Mouse (Mus musculus) C2C12 (cell line): Measurements from ENCODE around the gene Pdcd11. TPM values are rescaled to one million over a fixed set of nuclear protein-coding genes. Genes with fewer than 3 reads are reported as not detected.

ENCODE experiments used
- H3K27me3 ChIP-seq: one replicate; pipeline ENCODE4 v1.6.1; 2011; ENCODE audit not compliant: control insufficient read depth, insufficient read depth, insufficient read length
- H3K36me3 ChIP-seq: one replicate; pipeline ENCODE4 v1.6.1; 2011; ENCODE audit not compliant: control insufficient read depth, insufficient read depth
- H3K4me3 ChIP-seq: one replicate; pipeline ENCODE4 v1.5.1; 2011; ENCODE audit warnings: mild to moderate bottlenecking, control low read depth; ENCODE audit not compliant: poor library complexity, insufficient read depth, severe bottlenecking
- H3K79me2 ChIP-seq: one replicate; pipeline ENCODE4 v1.6.1; 2011; ENCODE audit not compliant: control insufficient read depth, insufficient read depth
- H3K79me3 ChIP-seq: one replicate; pipeline ENCODE4 v1.6.1; 2011; ENCODE audit warnings: low read depth, control low read depth
- H3ac ChIP-seq: one replicate; pipeline ENCODE3; 2011; ENCODE audit warnings: low read depth; ENCODE audit not compliant: control insufficient read depth, insufficient read length
- CEBPB ChIP-seq: IDR thresholded peaks from one replicate; pipeline ENCODE4 v1.6.1; 2011; ENCODE audit warnings: low read depth, mild to moderate bottlenecking, control low read depth, moderate library complexity
- CTCF ChIP-seq: IDR thresholded peaks from one replicate; pipeline ENCODE4 v1.5.1; 2011; ENCODE audit not compliant: control insufficient read depth, insufficient read depth, insufficient read length
- FOSL1 ChIP-seq: IDR thresholded peaks from one replicate; pipeline ENCODE4 v1.8.0; 2011; ENCODE audit warnings: mild to moderate bottlenecking, low read length; ENCODE audit not compliant: poor library complexity, insufficient read depth, severe bottlenecking
- MAX ChIP-seq: IDR thresholded peaks from one replicate; pipeline ENCODE4 v1.6.1; 2011; ENCODE audit warnings: mild to moderate bottlenecking, control low read depth
- MYOD1 ChIP-seq: IDR thresholded peaks from one replicate; pipeline ENCODE4 v1.6.1; 2011; ENCODE audit warnings: low read depth; ENCODE audit not compliant: control insufficient read depth, insufficient read length
- MYOG ChIP-seq: IDR thresholded peaks from one replicate; pipeline ENCODE4 v1.6.1; 2011; ENCODE audit not compliant: control insufficient read depth, insufficient read length; ENCODE audit errors: extremely low read depth
- USF1 ChIP-seq: IDR thresholded peaks from one replicate; pipeline ENCODE4 v1.6.1; 2011; ENCODE audit warnings: low read depth, mild to moderate bottlenecking, control low read depth, moderate library complexity
- polyA plus RNA-seq: library from polyadenylated mRNA; unstranded; fragments of >200 nt; fragmentation: generic; extraction: Trizol; gene quantifications from one replicate; pipeline ENCODE4 v1.2.1, GENCODE M21; 2012; ENCODE audit warnings: missing spikeins

Pdcd11 gene
- polyA plus RNA-seq, 1 experiment, result 21.0 TPM

DNA sequence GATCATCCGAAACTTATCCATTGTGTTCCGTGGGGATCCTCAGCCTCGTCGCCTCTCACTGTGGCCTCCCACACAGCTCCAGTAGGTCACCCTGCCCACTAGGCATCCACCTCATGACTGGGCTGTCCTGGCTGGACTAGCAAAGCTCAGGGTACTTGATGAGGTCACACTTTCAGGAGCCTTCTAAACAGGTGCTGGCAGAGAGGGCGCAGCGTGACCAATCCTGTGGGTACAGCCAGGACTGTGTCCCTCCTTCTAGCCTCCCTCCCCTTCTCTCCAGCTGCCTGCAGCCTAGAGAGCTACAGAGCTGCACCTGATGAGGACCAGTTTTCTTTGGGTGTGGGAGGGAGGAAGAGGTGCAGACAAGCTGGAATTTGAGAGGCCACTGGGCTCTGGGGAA is 53.6 kb downstream of the Pdcd11 start, which contains the start of gene Calhm1:
Gene Calhm1, minus strand, starts transcription at position 101 of the 400 bp plus-strand sequence.
- H3K79me2 ChIP-seq, result no peaks in the 10 kb centered on the region
- H3ac ChIP-seq, result no peak within 1 kb of the TSS
- H3K27me3 ChIP-seq, result no peaks in the 10 kb centered on the region
- H3K36me3 ChIP-seq, result no peaks in the 10 kb centered on the region
- no peak within 1 kb of the TSS for H3K4me3 ChIP-seq
- H3K79me3 ChIP-seq, result no peaks in the 10 kb centered on the region
- TF ChIP-seq CEBPB (no peak), USF1 (no peak), MYOD1 (no peak), CTCF (no peak), FOSL1 (no peak), MYOG (no peak), MAX (no peak)

DNA sequence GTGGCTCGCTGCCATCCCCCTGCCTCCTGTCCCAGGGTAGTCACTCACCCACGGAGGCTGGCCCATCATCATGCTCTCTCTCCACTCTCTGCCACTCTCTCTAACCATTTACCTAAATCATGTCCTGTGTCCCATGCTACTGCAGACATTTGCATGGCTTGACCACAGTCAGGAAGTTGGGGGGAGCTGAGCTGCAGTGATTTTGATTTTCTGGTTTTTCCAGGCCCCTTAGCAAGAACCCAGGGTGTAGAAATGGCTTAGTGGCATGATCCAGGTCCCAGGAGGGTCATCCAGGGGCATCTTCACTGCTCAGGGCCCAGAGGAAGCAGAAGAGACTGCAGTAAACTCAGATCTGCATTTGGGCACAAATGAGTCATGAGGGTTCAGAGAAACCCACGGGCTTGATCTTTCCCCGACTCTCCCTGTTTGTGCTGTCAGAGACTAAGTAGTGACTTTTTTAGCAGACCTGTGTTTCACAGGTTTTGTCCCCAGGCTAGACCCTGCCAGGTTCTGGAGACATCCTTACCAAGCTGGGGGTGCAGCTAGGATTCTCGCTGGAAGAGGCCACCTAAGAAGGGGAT is 57.8 kb downstream of the Pdcd11 start:
- Histone ChIP-seq H3ac (no peak overlapping the region), H3K79me2 (no peaks in the 10 kb centered on the region)

DNA sequence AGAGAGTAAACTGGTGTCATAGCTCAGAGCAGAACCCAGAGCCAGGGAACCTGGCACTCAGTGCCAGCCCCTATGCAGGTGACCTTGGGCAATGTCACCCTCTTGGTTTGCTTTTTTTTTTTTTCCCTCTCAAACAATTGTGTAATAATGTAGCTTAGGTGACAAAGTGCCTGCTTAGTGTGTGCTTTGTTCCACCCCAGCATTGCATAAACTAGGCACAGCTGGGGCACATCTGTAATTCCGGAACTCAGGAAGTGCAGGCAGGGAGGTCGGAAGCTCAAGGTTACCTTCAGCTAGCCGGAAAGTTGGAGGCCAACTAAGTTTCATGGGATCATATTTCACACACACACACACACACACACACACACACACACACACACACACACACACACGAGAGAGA is 59.3 kb downstream of the Pdcd11 start:
- no peaks in the 10 kb centered on the region for H3K79me3 ChIP-seq

More for the DNA sequence above, 57.8 kb downstream of the Pdcd11 start:
- Histone ChIP-seq H3K27me3 (peaks cover 5% of the 10 kb centered on the region), H3K36me3 (no peaks in the 10 kb centered on the region), H3K4me3 (no peak overlapping the region), H3K79me3 (no peaks in the 10 kb centered on the region)
- no peak for TF ChIP-seq MAX
- no peak for TF ChIP-seq USF1
- no peak for TF ChIP-seq MYOD1
- no peak for TF ChIP-seq CEBPB
- no peak for TF ChIP-seq FOSL1
- no peak for TF ChIP-seq CTCF
- no peak for TF ChIP-seq MYOG

DNA sequence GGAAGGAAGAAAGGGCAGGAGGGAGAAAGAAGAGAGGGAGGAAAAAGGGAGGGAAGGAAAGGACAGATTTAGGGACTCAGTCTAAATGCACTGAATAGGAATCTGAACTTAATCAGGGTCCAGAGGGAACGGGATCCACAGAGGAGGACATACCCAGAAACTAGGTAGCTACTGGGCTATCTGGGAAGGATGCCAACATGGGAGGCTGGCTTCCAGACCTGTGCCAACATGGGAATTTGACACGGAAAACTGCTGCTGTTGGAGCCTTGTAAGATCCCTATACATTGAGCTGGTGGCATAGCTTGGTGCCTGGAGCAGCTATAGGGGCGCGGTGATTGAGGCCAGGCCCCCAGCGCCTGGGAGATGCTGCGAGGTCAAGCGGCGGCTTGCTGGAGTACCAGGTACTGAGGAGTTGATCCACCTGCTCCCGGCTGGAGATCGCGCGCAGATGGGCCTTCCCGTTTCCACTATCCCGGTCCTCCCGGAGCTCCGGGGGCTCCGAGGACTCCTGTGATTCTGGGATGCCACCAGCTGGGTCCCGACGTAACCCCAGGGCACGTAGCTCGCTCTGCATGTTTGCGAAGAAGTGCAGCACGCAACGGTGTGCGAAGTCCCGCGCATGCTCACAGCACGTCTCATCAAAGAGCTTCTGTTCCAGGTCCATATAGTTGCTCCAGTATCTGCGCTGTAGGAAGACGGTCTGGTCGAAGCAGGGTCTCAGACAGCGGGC is 60.9 kb downstream of the Pdcd11 start:
- TF ChIP-seq MYOG (no peak), CTCF (no peak), USF1 (no peak), FOSL1 (no peak), MAX (no peak), CEBPB (no peak), MYOD1 (no peak)
- Histone ChIP-seq H3K79me3 (no peaks in the 10 kb centered on the region), H3K4me3 (no peak overlapping the region), H3K27me3 (peaks cover 13% of the 10 kb centered on the region), H3K36me3 (no peaks in the 10 kb centered on the region), H3ac (no peak overlapping the region), H3K79me2 (no peaks in the 10 kb centered on the region)

More for the DNA sequence above, 59.3 kb downstream of the Pdcd11 start:
- Histone ChIP-seq H3K4me3 (no peak overlapping the region), H3K36me3 (no peaks in the 10 kb centered on the region), H3K79me2 (no peaks in the 10 kb centered on the region), H3ac (no peak overlapping the region), H3K27me3 (peaks cover 10% of the 10 kb centered on the region)
- TF ChIP-seq MAX (no peak), FOSL1 (no peak), MYOD1 (no peak), CTCF (no peak), CEBPB (no peak), USF1 (no peak), MYOG (no peak)

DNA sequence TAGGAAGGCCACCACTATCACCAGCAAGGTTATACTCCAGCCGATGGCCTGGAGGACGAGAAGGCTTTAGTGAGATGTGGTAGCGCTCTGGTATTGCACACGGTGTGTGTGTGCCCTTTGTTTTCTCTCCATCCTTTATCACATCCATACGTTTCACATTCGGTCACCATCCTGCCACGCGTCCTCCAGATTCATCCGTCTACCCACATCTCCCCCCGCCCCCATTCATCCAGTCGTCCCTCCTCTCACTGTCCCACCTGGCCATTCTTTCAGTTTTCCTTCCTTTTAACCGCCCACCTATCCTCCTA is 61.4 kb downstream of the Pdcd11 start:
- Histone ChIP-seq H3K4me3 (no peak overlapping the region), H3K79me3 (no peaks in the 10 kb centered on the region), H3K79me2 (no peaks in the 10 kb centered on the region), H3ac (no peak overlapping the region), H3K27me3 (peaks cover 13% of the 10 kb centered on the region), H3K36me3 (no peaks in the 10 kb centered on the region)
- TF ChIP-seq MYOD1 (no peak), CTCF (no peak), USF1 (no peak), CEBPB (no peak), FOSL1 (no peak), MYOG (no peak), MAX (no peak)
